Mouse (Mus musculus) ES-Bruce4 (cell line): Measurements from ENCODE around the gene Ptgr1.

Experiments used
- CTCF ChIP-seq: IDR thresholded peaks from one replicate; pipeline ENCODE4 v1.8.1; 2011; ENCODE audit warnings: low read depth, low read length
- POLR2A ChIP-seq: IDR thresholded peaks from one replicate; pipeline ENCODE4 v1.8.1; 2011; ENCODE audit warnings: low read length; ENCODE audit not compliant: insufficient read depth

- TF ChIP-seq CTCF (no peak), POLR2A (no peak)
These were observed 54.4 kb downstream of the Ptgr1 start for GRCm38 (mm10) chr4:58932541-58932940.
